Mouse (Mus musculus) gastrocnemius, adult 18-20 months (tissue): ENCODE measurements around the gene Rad9b. TPM values are rescaled to one million over a fixed set of nuclear protein-coding genes. Genes with fewer than 3 reads are reported as not detected.

ENCODE experiments used
- DNase-seq: peaks from one replicate; pipeline ENCODE4 v3.0.0; 2021; ENCODE audit warnings: low spot score
- long read RNA-seq, 2 experiments: library from polyadenylated mRNA; stranded (forward); transcript quantifications; one replicate each; pipeline ENCODE4 v2.0.0; 2021
- total RNA-seq, 2 experiments: library from RNA; stranded (reverse); gene quantifications; 2 replicates each; pipeline ENCODE4 v1.2.3; 2021

Rad9b gene
- total RNA-seq, result under 1 TPM; 0.27 to 0.69 TPM
- long read RNA-seq, experiment 1, partial matches to known transcripts, result 0 of 1 reads
- long read RNA-seq, experiment 1, other reads (novel, unspliced or antisense), result 1 of 1 reads
- long read RNA-seq, experiment 2, result 0 reads

DNA sequence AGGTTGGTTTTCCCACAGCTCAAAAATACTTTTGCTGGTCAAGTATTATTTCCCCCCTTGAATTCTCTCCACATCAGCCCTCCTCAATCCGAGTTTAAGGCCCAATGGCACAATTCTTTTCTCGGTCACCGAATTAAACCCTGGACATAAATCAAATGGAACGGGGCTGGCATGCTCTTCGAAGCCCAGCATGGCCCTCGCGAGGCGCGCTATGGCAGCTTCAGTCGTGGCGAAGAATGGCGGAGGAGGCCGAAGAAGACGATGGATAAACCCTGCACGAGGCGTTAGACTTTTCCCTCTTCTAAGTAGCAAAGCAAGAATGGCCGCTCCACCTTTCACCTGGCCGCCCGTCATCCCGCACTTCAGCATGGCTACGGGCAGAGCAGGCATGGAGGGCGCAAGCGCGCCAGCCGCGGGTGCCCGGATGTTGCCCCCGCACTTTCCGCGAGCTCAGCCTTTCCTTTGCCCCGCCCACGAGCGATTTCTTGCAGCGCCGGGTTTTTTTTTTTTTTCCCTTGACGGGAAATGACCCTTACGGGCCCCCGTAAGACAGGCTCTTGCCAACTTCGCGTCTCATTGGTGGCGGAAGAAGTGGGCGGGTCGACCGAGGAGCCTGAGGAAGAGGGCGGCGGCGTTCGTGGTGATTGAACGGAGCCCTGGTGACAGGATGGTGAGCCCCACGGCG lies at the start of gene Rad9b, which contains the start of gene Vps29:
Gene Rad9b (minus strand): TSS at position 427 of the 685 bp plus-strand sequence.
Gene Vps29 (plus strand): TSS at position 563 of the 685 bp plus-strand sequence.
- DNase-seq, result peak; percentile 98

- DNase-seq, result no peak
Measured at GRCm38 (mm10) chr5:122403362-122403761, 49.3 kb upstream of the Rad9b start.

DNA sequence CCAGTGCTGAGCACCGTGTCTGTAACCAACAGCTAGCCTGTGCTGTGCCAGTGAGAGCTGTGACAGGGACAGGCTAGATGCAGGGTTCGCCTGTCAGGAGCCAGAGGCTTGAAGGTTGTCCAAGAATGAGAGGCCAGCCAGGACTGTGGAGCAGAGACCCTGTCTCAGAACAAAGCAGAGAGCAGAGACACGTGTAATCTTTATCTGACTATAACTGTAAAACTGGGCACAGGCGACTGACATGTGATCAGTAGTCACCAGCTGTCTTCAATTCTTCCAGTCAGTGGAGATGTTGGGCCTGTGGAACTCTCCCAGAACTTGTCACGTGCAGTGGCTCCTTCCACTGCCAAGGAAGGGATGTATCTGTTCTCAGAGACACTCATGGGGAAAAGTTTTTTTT lies 48.7 kb upstream of the Rad9b start:
- DNase-seq, result peak; percentile 56

- no peak for DNase-seq
Measured at GRCm38 (mm10) chr5:122402160-122402559, 48.1 kb upstream of the Rad9b start.

DNA sequence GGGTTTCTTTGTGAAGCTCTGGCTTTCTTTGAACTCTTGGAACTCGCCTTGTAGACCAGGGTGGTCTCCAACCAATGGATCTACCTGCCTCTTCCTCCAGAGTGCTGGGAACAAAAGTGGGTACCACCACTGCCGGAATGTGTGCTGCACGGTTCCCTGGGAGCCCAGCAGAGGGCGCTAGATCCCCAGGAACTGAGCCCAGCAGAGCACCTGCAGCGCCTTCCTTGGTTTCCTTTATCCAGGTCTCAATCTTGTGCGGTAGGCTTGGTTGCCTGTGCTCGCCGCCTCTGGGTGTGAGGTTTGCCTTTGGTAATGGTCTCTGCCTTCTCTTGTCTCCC lies 47.2 kb upstream of the Rad9b start:
- peak; percentile 82 for DNase-seq

DNA sequence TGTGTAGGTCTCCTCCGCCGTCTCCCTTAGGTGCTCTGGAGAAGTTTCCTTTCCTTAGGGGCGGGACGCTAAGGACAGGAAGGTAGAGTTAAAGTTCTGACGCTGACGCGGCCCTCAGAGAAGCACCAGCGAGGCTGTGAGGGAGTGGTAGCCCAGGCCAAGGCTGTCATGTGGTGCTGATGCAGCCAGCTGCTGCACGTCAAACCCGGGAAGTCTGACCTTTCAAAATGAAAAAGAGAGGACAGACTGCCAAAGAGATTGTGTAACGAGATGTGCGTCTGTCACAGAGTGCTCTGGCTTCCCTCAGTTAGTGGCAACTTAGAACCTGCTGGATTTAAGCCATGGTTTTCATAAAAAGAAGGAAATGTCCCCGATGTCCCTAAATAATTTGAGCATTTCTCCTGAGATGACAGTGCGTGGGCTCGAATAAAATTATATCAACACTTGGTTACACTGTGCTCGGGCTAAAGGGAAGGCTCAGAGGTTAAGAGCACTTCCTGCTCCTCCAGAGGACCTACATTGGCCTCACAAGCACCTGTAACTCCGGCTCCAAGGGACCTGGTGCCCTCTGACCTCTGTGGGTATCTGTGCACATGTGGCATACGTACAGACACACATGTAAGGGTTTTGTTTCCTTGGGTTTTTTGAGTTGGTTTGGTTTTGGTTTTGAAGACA lies 46.7 kb upstream of the Rad9b start:
- peak; percentile 85 for DNase-seq

DNA sequence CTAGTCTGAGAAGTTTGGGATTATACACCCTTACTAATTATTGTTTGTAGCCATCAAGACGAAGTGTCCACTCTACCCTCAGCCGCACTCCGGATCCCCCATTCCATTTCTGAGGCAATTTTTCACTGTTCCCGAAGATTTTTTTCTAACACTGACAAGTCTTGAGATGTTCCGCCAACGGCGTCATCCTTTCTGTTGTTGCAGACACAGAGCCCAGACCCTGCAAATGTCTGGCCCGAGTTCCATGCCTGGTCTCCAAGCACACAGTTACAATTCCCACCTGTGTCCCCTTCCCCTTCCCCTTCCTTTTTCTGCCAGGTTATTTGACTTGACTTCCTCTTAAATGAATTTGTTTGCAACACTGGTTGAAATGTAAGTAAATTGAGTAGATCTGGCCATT lies 45.8 kb upstream of the Rad9b start:
- no peak for DNase-seq

DNA sequence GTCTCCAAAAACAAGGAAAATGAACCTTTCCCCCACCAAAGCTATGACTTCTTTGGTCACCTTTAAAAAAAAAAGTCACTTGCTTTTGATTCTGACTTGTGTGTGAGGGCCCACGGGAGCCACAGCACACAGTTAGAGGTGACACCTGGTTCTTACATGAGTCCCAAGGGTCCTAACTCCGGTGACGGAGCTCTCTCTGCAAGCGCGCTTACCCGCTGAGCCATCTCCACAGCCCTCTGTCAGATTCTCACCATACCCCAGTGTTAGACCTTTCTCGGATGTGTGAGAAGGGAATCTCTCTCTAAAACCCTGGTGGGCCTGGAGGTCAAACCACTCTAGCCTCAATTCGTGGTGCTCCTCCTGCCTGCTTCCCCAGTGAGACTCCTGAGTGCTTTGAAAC lies 43.5 kb upstream of the Rad9b start:
- no peak for DNase-seq

DNA sequence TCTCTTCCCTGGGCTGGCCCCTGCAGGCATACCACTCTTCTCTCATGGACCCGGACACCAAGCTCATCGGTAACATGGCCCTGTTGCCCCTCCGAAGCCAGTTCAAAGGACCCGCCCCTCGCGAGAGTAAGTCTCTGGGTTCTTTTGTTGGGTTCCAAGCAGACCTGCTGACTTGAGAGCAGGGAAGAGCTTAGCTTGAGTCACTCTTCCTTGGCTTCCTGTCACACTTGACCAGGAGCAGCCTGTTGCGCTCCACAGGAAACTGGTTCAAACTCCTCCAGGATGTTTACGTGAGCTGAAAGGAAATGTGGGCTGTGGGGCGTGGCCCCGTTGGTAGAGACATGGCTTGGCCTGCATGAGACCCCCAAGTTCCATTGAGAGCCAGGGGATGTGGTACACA lies 42.8 kb upstream of the Rad9b start:
- DNase-seq, result no peak

- DNase-seq, result peak; percentile 72
Measured at GRCm38 (mm10) chr5:122393887-122394286, 39.9 kb upstream of the Rad9b start.

DNA sequence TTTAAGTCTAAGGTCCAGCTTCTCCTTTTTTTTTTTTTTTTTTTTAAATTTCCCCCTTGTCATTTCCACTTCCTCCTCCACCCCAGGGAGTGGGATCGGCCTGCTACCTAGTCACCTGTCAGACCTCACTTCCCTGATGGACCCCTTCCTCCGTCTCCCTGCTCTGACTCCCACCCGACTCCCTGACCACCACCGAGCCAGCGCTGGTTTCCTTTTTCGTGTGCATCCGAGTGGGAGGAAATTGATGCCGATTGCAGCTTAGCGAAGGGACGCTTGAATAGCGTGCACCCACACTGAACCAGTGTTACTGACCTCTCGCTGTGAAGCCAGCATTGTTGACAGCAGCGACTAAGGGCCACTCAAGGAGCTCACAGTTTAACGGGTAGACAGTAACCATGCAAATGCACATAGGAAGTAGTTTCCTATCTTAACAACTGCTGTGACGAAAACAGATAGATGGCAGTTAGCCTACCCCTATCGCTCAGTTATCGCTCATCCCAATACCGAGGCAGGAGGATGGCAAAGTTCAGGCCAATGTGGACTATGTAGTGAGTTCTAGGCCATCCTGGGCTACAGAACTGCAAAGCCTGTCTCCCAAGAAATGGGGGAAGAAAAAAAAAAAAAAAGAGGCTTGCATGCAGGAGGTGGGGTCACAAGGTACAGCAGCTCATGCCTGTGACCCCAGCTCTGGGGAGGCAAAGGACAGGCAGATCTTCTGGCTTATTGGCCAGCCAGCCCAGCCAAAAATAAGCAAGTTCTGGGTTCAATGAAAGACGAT lies 38.4 kb upstream of the Rad9b start:
- no peak for DNase-seq

GRCm38 (mm10) chr5:122391786-122392180 lies 37.8 kb upstream of the Rad9b start, which contains the start of gene Arpc3:
Gene Arpc3 (plus strand): TSS chr5:122391878.
- DNase-seq, result peak; percentile 90

GRCm38 (mm10) chr5:122391178-122391785 lies 37.2 kb upstream of the Rad9b start:
- DNase-seq, result no peak

- no peak for DNase-seq
Measured at GRCm38 (mm10) chr5:122390671-122391070, 36.6 kb upstream of the Rad9b start.

- DNase-seq, result no peak
Measured at GRCm38 (mm10) chr5:122390006-122390405, 36.0 kb upstream of the Rad9b start.

DNA sequence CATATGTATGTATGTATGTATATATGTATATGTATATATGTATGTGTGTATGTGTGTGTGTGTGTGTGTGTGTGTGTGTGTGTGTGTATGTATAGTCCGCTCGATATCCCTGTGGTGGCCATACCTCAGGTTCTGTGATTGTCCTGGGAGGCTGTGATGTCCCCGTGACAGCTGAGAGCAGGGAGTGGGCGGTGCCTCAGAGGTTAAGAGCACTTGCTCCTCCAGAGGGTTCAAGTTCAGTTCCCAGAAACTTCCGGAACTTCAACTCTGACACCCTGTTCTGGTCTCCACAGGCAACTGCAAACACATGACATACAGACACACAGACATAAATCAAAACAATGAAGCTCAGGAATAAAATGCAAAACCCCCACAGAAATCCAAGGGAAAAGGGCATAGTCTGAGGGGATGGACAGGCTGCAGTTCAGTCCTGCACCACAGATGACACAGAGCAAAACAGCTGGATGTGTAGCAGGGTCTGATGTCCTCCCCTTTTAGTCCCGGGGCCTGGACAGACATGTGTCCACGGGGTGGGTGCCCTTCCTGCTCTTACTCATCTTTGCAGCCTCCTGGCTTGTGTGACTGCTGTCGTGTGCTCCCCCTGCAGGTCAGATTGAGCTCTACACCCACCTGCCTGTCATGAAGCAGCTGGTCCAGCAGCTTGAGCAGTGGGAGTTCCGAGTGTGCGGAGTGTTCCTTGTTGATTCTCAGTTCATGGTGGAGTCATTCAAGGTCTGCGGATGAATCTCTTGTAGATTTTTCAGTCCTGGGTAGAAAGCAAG lies 25.5 kb upstream of the Rad9b start:
- peak; percentile 79 for DNase-seq

DNA sequence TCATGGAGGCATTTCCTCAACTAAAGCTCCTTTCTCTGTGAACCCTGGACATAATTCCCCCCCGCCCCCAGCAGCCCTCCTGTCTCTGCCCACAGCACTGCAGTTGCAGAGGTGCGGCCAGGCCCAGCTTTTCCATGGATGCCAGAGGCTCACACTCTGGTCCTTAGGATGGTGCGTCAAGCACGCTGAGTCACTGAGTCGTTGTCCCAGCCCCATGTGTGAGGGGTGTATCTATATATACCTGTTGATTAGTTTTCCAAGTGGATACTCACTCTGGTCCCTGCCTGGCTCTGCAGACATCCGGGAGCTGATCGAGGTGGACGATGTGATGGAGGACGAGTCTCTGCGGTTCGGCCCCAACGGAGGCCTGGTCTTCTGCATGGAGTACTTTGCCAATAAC lies 24.1 kb upstream of the Rad9b start:
- no peak for DNase-seq

GRCm38 (mm10) chr5:122377101-122377833 lies 23.2 kb upstream of the Rad9b start:
- DNase-seq, result no peak

GRCm38 (mm10) chr5:122372878-122373277 lies 18.8 kb upstream of the Rad9b start:
- no peak for DNase-seq

DNA sequence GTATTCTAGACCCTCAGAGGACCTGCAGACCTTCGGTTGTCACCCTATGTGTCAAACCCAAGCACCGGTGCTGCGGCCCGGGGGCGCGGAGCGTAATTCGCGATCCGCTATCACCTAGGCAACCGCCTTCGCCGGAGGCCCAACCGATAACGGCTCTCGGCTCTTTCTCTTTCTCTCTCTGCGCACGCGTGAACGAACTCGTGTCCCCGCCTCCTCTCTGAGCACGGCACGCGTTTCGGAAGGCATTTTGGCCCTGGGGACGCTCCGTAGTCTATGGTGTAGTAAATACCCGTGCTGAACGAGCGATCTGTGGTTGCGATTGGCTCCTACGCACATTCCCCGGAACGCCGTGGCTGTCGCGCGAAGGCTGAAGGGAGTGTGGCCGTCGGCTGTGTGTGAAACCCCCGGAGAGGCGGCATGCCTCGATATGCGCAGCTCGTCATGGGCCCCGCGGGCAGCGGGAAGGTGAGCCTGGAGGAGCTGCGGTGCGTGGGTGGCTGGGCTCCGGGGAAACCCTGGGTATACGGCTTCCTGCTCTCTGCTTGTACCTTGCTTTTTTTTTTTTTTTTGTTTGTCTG lies 18.2 kb upstream of the Rad9b start, which contains the start of gene Fam216a:
Gene Fam216a (minus strand): TSS at position 173 of the 578 bp plus-strand sequence.
- peak; percentile 100 for DNase-seq
